Mouse (Mus musculus): Measurements from ENCODE around the gene Plekhn1.

Plekhn1 gene

GRCm38 (mm10) chr4:156213134-156213533, 21.5 kb downstream of the Plekhn1 start:
- DNase-seq = no peak

- DNase-seq = no peak
Observed at GRCm38 (mm10) chr4:156209963-156210635, 24.6 kb downstream of the Plekhn1 start.

- DNase-seq = no peak
Observed at GRCm38 (mm10) chr4:156208872-156209271, 25.8 kb downstream of the Plekhn1 start.

- DNase-seq = peak; percentile 13 to 31
Observed at GRCm38 (mm10) chr4:156203413-156204131, 31.1 kb downstream of the Plekhn1 start.

GRCm38 (mm10) chr4:156203001-156203412, 31.6 kb downstream of the Plekhn1 start, which contains the start of gene AW011738:
Gene AW011738 (plus strand): TSS chr4:156203304.
- DNase-seq = peak; percentile 52 to 59

- DNase-seq = no peak
Observed at GRCm38 (mm10) chr4:156202462-156202893, 32.2 kb downstream of the Plekhn1 start.

GRCm38 (mm10) chr4:156200623-156201475, 33.8 kb downstream of the Plekhn1 start, which contains the start of gene Isg15:
Gene Isg15 (minus strand): TSS chr4:156200818.
- peak in 1 of 2 experiments; percentile 19 for DNase-seq

GRCm38 (mm10) chr4:156197829-156198205, 36.8 kb downstream of the Plekhn1 start:
- DNase-seq = peak; percentile 65 to 69

GRCm38 (mm10) chr4:156197131-156197828, 37.4 kb downstream of the Plekhn1 start, which contains the start of gene Agrn:
Gene Agrn (minus strand): TSS chr4:156197488.
- DNase-seq = peak; percentile 48 to 60

GRCm38 (mm10) chr4:156195927-156196870, 38.5 kb downstream of the Plekhn1 start:
- peak in 1 of 2 experiments; percentile 18 for DNase-seq

- DNase-seq = no peak
Observed at GRCm38 (mm10) chr4:156194346-156194745, 40.3 kb downstream of the Plekhn1 start.

- DNase-seq = no peak
Observed at GRCm38 (mm10) chr4:156193906-156194305, 40.8 kb downstream of the Plekhn1 start.

- DNase-seq = no peak
Observed at GRCm38 (mm10) chr4:156193200-156193590, 41.5 kb downstream of the Plekhn1 start.

GRCm38 (mm10) chr4:156192421-156193199, 42.0 kb downstream of the Plekhn1 start:
- DNase-seq = no peak

GRCm38 (mm10) chr4:156188811-156189323, 45.8 kb downstream of the Plekhn1 start:
- no peak for DNase-seq

GRCm38 (mm10) chr4:156188162-156188810, 46.4 kb downstream of the Plekhn1 start:
- DNase-seq = no peak

- DNase-seq = no peak
Observed at GRCm38 (mm10) chr4:156185950-156186850, 48.5 kb downstream of the Plekhn1 start.

GRCm38 (mm10) chr4:156185456-156185949, 49.2 kb downstream of the Plekhn1 start:
- DNase-seq = no peak

Data from B cell, adult 2 months (primary cell).